Mouse (Mus musculus) liver, postnatal 0 days (tissue): ENCODE measurements around the gene Htra2.

Experiments
- CTCF ChIP-seq: sonication (generic); IDR thresholded peaks from 2 replicates; pipeline ENCODE4 v1.5.1; 2016; ENCODE audit warnings: antibody characterized with exemption, low read depth
- EP300 ChIP-seq: IDR thresholded peaks from 2 replicates; pipeline ENCODE4 v1.6.1; 2016; ENCODE audit warnings: antibody characterized with exemption, low read depth, mild to moderate bottlenecking

GRCm38 (mm10) chr6:83040601-83041000 is 14.5 kb downstream of the Htra2 start:
- TF ChIP-seq CTCF (no peak), EP300 (no peak)
